Mouse (Mus musculus): ENCODE data around the gene Ptprn2. TPM values are rescaled to one million over a fixed set of nuclear protein-coding genes. Genes with fewer than 3 reads are reported as not detected.

The Ptprn2 gene
- polyA plus RNA-seq, 1 experiment from 2014 or later: 0.05 TPM

DNA sequence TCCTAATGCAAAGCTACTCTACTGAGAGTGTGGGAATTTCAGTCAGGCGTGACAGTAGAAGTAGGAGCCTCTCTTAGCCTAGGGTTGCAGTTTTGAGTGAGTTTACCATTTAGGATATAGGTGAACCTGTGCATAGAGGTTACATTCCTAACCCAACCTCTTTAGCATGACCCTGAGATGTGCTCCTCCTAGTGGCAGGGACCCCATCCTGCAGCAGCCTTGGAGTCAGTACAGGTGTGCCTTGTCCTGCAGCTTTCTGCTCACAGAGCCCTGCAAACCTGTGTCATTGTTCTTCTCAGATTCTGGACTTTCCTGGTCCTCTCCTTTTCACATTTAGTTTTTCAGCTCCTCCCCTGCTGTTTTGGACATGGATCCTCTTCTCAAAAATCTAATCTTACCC is 168.2 kb downstream of the Ptprn2 start:
- H3K4me1 ChIP-seq (replicated peaks): no peaks in the 10 kb centered on the region
- ATAC-seq (ENCODE audit: low read depth) (no peak), DNase-seq (no peak)
- H3K36me3 ChIP-seq: no peaks in the 10 kb centered on the region
- H3K27me3 ChIP-seq: no peaks in the 10 kb centered on the region
- H3K9ac ChIP-seq: no peak overlapping the region
- no peak overlapping the region for H3K27ac ChIP-seq
- H3K4me3 ChIP-seq (replicated peaks): no peak overlapping the region
- 42% methylated on average over 1 of the region's 1 CpGs for WGBS (ENCODE audit: insufficient replicate concordance)
- H3K9me3 ChIP-seq (replicated peaks): no peaks in the 10 kb centered on the region
- no peak overlapping the region for H3K4me2 ChIP-seq

GRCm38 (mm10) chr12:116660076-116660475 is 174.6 kb downstream of the Ptprn2 start:
- H3K27me3 ChIP-seq: no peaks in the 10 kb centered on the region
- no peak overlapping the region for H3K9ac ChIP-seq
- DNase-seq (no peak), ATAC-seq (ENCODE audit: low read depth) (no peak)
- H3K4me2 ChIP-seq: no peak overlapping the region
- H3K9me3 ChIP-seq (replicated peaks): no peaks in the 10 kb centered on the region
- H3K4me1 ChIP-seq (replicated peaks): no peaks in the 10 kb centered on the region
- no peak overlapping the region for H3K27ac ChIP-seq
- H3K4me3 ChIP-seq (replicated peaks): no peak overlapping the region
- whole genome bisulfite sequencing (ENCODE audit: insufficient replicate concordance): 15% methylated on average over 7 of the region's 7 CpGs
- no peaks in the 10 kb centered on the region for H3K36me3 ChIP-seq

DNA sequence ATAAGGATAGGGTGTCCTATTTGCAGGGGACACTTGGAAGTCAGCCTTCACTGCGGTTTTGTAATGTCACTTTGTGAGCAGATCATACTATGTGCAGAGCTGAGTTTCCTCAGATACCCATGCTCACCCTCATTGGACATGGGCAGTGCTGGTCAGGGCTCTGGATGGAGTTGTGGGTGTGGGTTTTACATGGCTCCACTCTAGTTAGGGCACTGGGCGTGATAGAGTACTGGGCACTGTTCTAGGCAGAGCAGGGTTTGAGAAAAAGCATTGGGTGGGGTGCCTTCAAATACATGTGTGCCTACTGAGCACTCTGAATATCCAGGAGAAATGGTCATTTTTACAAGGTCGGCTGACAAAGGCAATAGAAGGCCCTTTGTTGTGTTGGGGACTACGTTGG is 175.5 kb downstream of the Ptprn2 start:
- Histone ChIP-seq H3K9ac (no peak overlapping the region), H3K4me2 (no peak overlapping the region), H3K9me3 (replicated peaks) (no peaks in the 10 kb centered on the region), H3K27me3 (no peaks in the 10 kb centered on the region), H3K36me3 (no peaks in the 10 kb centered on the region), H3K4me3 (replicated peaks) (no peak overlapping the region), H3K4me1 (replicated peaks) (no peaks in the 10 kb centered on the region), H3K27ac (no peak overlapping the region)
- ATAC-seq (ENCODE audit: low read depth): no peak
- DNase-seq: no peak
- WGBS (ENCODE audit: insufficient replicate concordance): 50% methylated on average over 4 of the region's 4 CpGs

- Histone ChIP-seq H3K4me3 (replicated peaks) (no peak overlapping the region), H3K36me3 (no peaks in the 10 kb centered on the region), H3K9me3 (replicated peaks) (no peaks in the 10 kb centered on the region), H3K9ac (no peak overlapping the region), H3K27ac (no peak overlapping the region), H3K4me2 (no peak overlapping the region), H3K27me3 (no peaks in the 10 kb centered on the region), H3K4me1 (replicated peaks) (no peaks in the 10 kb centered on the region)
- no peak for DNase-seq
- 52% methylated on average over 3 of the region's 3 CpGs for WGBS (ENCODE audit: insufficient replicate concordance)
- no peak for ATAC-seq (ENCODE audit: low read depth)
These were observed 192.2 kb downstream of the Ptprn2 start for GRCm38 (mm10) chr12:116677701-116678100.

- no peak for DNase-seq
- Histone ChIP-seq H3K27me3 (no peaks in the 10 kb centered on the region), H3K27ac (no peak overlapping the region), H3K9me3 (replicated peaks) (no peaks in the 10 kb centered on the region), H3K4me2 (no peak overlapping the region), H3K36me3 (no peaks in the 10 kb centered on the region), H3K4me1 (replicated peaks) (no peaks in the 10 kb centered on the region), H3K4me3 (replicated peaks) (no peak overlapping the region), H3K9ac (no peak overlapping the region)
- WGBS (ENCODE audit: insufficient replicate concordance): 65% methylated on average over 2 of the region's 2 CpGs
- ATAC-seq (ENCODE audit: low read depth): no peak
These were observed 204.3 kb downstream of the Ptprn2 start for GRCm38 (mm10) chr12:116689832-116690231.

DNA sequence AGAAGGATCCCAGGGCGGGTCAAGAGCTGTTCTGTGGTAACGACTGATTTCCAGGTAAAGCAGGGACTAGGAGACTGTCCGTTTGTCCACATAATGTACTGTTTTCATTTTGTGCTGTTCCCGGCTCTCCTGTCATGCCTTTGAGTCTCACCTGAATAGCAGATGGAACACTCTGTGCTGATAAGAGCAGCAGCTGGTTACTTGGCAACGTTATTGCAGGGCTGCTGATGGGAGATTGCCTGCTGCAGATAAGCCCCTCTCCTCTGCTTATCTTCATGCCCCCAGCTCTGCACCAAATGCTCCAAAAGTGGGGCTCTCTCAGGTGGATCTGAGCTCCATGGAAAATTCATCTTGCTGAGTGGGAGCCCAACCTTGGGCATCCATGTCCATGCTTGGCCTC is 224.0 kb downstream of the Ptprn2 start:
- H3K4me3 ChIP-seq (replicated peaks): no peak overlapping the region
- ATAC-seq (ENCODE audit: low read depth) (no peak), DNase-seq (no peak)
- 44% methylated on average over 5 of the region's 5 CpGs for WGBS (ENCODE audit: insufficient replicate concordance)
- H3K4me2 ChIP-seq: no peak overlapping the region
- H3K27ac ChIP-seq: no peak overlapping the region
- H3K36me3 ChIP-seq: no peaks in the 10 kb centered on the region
- H3K9me3 ChIP-seq (replicated peaks): no peaks in the 10 kb centered on the region
- H3K4me1 ChIP-seq (replicated peaks): no peaks in the 10 kb centered on the region
- no peak overlapping the region for H3K9ac ChIP-seq
- H3K27me3 ChIP-seq: no peaks in the 10 kb centered on the region

- Histone ChIP-seq H3K9me3 (replicated peaks) (no peaks in the 10 kb centered on the region), H3K27me3 (no peaks in the 10 kb centered on the region), H3K9ac (no peak overlapping the region), H3K36me3 (no peaks in the 10 kb centered on the region), H3K4me3 (replicated peaks) (no peak overlapping the region), H3K4me2 (no peak overlapping the region), H3K27ac (no peak overlapping the region), H3K4me1 (replicated peaks) (no peaks in the 10 kb centered on the region)
- DNase-seq (no peak), ATAC-seq (ENCODE audit: low read depth) (no peak)
- WGBS (ENCODE audit: insufficient replicate concordance): 43% methylated on average over 3 of the region's 3 CpGs
These were observed 225.2 kb downstream of the Ptprn2 start for GRCm38 (mm10) chr12:116710716-116711115.

GRCm38 (mm10) chr12:116711133-116711532 is 225.6 kb downstream of the Ptprn2 start:
- Histone ChIP-seq H3K4me1 (replicated peaks) (no peaks in the 10 kb centered on the region), H3K9ac (no peak overlapping the region), H3K4me3 (replicated peaks) (no peak overlapping the region), H3K36me3 (no peaks in the 10 kb centered on the region), H3K27me3 (no peaks in the 10 kb centered on the region), H3K9me3 (replicated peaks) (no peaks in the 10 kb centered on the region), H3K27ac (no peak overlapping the region), H3K4me2 (no peak overlapping the region)
- DNase-seq: no peak
- ATAC-seq (ENCODE audit: low read depth): no peak
- 73% methylated on average over 6 of the region's 6 CpGs for WGBS (ENCODE audit: insufficient replicate concordance)

GRCm38 (mm10) chr12:116713096-116713495 is 227.6 kb downstream of the Ptprn2 start:
- DNase-seq: no peak
- H3K4me1 ChIP-seq (replicated peaks): no peaks in the 10 kb centered on the region
- ATAC-seq (ENCODE audit: low read depth): no peak
- H3K36me3 ChIP-seq: no peaks in the 10 kb centered on the region
- H3K4me2 ChIP-seq: no peak overlapping the region
- no peak overlapping the region for H3K4me3 ChIP-seq (replicated peaks)
- H3K27me3 ChIP-seq: no peaks in the 10 kb centered on the region
- no peak overlapping the region for H3K9ac ChIP-seq
- no peak overlapping the region for H3K27ac ChIP-seq
- H3K9me3 ChIP-seq (replicated peaks): no peaks in the 10 kb centered on the region

- Histone ChIP-seq H3K36me3 (no peaks in the 10 kb centered on the region), H3K9me3 (replicated peaks) (peaks cover 1% of the 10 kb centered on the region; the same call in 1 of the 2 replicates), H3K4me2 (no peak overlapping the region), H3K27ac (no peak overlapping the region), H3K4me3 (replicated peaks) (no peak overlapping the region), H3K4me1 (replicated peaks) (no peaks in the 10 kb centered on the region), H3K27me3 (no peaks in the 10 kb centered on the region), H3K9ac (no peak overlapping the region)
- ATAC-seq (ENCODE audit: low read depth): no peak
- DNase-seq: no peak
- 59% methylated on average over 2 of the region's 2 CpGs for WGBS (ENCODE audit: insufficient replicate concordance)
These were observed 235.5 kb downstream of the Ptprn2 start for GRCm38 (mm10) chr12:116721062-116721461.

DNA sequence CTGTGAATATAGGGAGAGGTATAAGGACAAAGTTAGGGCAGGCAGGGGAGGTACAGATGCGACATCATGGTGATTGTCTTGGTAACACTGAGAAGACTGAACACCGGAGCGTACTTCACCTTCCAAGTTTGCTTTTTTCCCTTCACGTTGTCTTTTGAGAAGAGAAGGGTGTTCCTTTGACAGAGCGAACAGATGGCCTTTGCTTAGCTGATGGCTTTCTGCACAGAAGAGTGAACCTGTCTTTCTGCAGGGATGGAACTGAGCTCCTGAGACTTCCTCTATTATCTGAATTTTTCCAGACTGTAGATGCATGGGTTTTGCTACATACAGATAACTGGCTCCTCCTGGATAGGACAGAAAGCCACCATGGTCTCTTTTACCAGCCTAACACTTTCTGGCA is 254.6 kb downstream of the Ptprn2 start:
- H3K27ac ChIP-seq: no peak overlapping the region
- no peak overlapping the region for H3K9ac ChIP-seq
- no peaks in the 10 kb centered on the region for H3K27me3 ChIP-seq
- no peaks in the 10 kb centered on the region for H3K9me3 ChIP-seq (replicated peaks)
- WGBS (ENCODE audit: insufficient replicate concordance): 69% methylated on average over 5 of the region's 5 CpGs
- no peak overlapping the region for H3K4me3 ChIP-seq (replicated peaks)
- ATAC-seq (ENCODE audit: low read depth) (no peak), DNase-seq (no peak)
- H3K4me1 ChIP-seq (replicated peaks): no peaks in the 10 kb centered on the region
- H3K4me2 ChIP-seq: no peak overlapping the region
- no peaks in the 10 kb centered on the region for H3K36me3 ChIP-seq

DNA sequence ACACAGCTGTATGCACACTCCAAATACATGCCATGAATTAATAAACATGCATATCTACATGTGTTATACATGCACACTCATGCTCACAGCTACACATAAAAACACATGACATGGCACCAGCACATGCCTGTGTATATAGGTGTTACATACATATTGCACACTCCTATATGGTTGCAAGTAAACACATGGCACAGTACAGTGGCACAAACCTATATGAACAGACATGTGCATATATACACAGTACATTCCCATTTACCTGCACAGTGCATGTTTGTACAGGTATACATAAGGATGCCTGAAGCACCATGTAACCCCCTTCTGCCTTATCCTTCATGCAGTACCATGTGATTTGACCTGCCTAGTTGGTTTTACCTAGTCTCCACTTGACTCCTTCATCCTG is 255.8 kb downstream of the Ptprn2 start:
- ATAC-seq (ENCODE audit: low read depth): no peak
- Histone ChIP-seq H3K9me3 (replicated peaks) (no peaks in the 10 kb centered on the region), H3K9ac (no peak overlapping the region), H3K36me3 (no peaks in the 10 kb centered on the region), H3K4me2 (no peak overlapping the region), H3K27ac (no peak overlapping the region), H3K4me3 (replicated peaks) (no peak overlapping the region), H3K27me3 (no peaks in the 10 kb centered on the region), H3K4me1 (replicated peaks) (no peaks in the 10 kb centered on the region)
- no peak for DNase-seq

DNA sequence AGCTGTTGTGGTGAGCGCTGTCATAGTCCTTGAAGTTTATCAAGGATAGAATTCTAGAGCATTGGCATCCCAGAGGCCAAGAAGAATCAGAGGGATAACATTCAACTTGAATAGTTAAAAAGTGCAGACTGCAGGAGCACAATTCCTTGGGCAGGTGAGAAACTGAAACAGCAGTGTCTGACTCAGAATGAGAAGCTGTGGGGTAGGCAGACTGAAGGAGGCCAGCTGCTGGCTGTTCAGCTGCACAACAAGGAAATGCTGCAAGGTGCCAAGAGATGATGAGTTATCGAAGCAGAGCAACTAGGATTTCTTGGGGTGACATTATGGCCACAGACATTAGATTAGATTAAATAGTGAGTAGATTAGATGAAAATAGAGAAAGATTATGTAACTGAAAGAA is 260.9 kb downstream of the Ptprn2 start:
- WGBS (ENCODE audit: insufficient replicate concordance): 57% methylated on average over 2 of the region's 2 CpGs
- H3K4me3 ChIP-seq (replicated peaks): no peak overlapping the region
- H3K27me3 ChIP-seq: no peaks in the 10 kb centered on the region
- ATAC-seq (ENCODE audit: low read depth) (no peak), DNase-seq (no peak)
- no peaks in the 10 kb centered on the region for H3K9me3 ChIP-seq (replicated peaks)
- H3K4me2 ChIP-seq: no peak overlapping the region
- no peaks in the 10 kb centered on the region for H3K36me3 ChIP-seq
- no peaks in the 10 kb centered on the region for H3K4me1 ChIP-seq (replicated peaks)
- no peak overlapping the region for H3K27ac ChIP-seq
- H3K9ac ChIP-seq: no peak overlapping the region

Data from liver, embryonic 13.5 days (tissue).